Mouse (Mus musculus): ENCODE results near the gene Gltpd2. TPM values are rescaled to one million over a fixed set of nuclear protein-coding genes. Genes with fewer than 3 reads are reported as not detected.
A peak's percentile ranks its signal among the peaks of the same experiment; 100 is the strongest.

Gltpd2 gene
- total and polyA plus RNA-seq, 2 experiments from 2014 or later = 0.25 TPM; not detected in 1

- Histone ChIP-seq H3K27ac (ENCODE audit: low read depth, low read length) (no peak overlapping the region), H3K4me3 (ENCODE audit: low read depth, low read length) (no peak overlapping the region), H3K9ac (no peak overlapping the region), H3K9me3 (ENCODE audit: low read length) (no peaks in the 10 kb centered on the region), H3K27me3 (ENCODE audit: insufficient read depth, low read length) (no peaks in the 10 kb centered on the region), H3K4me1 (ENCODE audit: insufficient read depth) (no peaks in the 10 kb centered on the region), H3K36me3 (ENCODE audit: insufficient read depth) (no peaks in the 10 kb centered on the region), H3K4me2 (ENCODE audit: low read depth) (no peak overlapping the region)
- WGBS = 92% methylated on average over 3 of the region's 3 CpGs
- no peak for ATAC-seq
- DNase-seq = no peak
- no peak for TF ChIP-seq CTCF (IDR thresholded peaks at IDR 0.05; ENCODE audit: low read depth)
These were observed 29.9 kb upstream of the Gltpd2 start for GRCm38 (mm10) chr11:70489138-70489537.

GRCm38 (mm10) chr11:70489684-70490083 is 29.3 kb upstream of the Gltpd2 start:
- DNase-seq = no peak
- WGBS = 87% methylated on average over 6 of the region's 6 CpGs
- H3K36me3 ChIP-seq (ENCODE audit: insufficient read depth) = no peaks in the 10 kb centered on the region

GRCm38 (mm10) chr11:70499566-70500475 is 19.2 kb upstream of the Gltpd2 start:
- H3K4me2 ChIP-seq (ENCODE audit: low read depth) = no peak overlapping the region
- no peaks in the 10 kb centered on the region for H3K4me1 ChIP-seq (ENCODE audit: insufficient read depth)
- H3K27me3 ChIP-seq (ENCODE audit: insufficient read depth, low read length) = no peaks in the 10 kb centered on the region; the same call in 1 of the 2 replicates
- ATAC-seq (no peak), DNase-seq (no peak)
- H3K36me3 ChIP-seq (ENCODE audit: insufficient read depth) = no peaks in the 10 kb centered on the region
- H3K9me3 ChIP-seq (ENCODE audit: low read length) = no peaks in the 10 kb centered on the region
- H3K9ac ChIP-seq = no peak overlapping the region
- peak; percentile 23; the same call in 1 of the 2 replicates for TF ChIP-seq CTCF (IDR thresholded peaks at IDR 0.05; ENCODE audit: low read depth)
- 66% methylated on average over 14 of the region's 14 CpGs for WGBS
- H3K4me3 ChIP-seq (ENCODE audit: low read depth, low read length) = no peak overlapping the region
- no peak overlapping the region for H3K27ac ChIP-seq (ENCODE audit: low read depth, low read length)

More at GRCm38 (mm10) chr11:70489684-70490083, 29.3 kb upstream of the Gltpd2 start:
- no peak overlapping the region for H3K27ac ChIP-seq (ENCODE audit: low read depth, low read length)
- no peak overlapping the region for H3K4me2 ChIP-seq (ENCODE audit: low read depth)
- H3K9ac ChIP-seq = no peak overlapping the region
- no peaks in the 10 kb centered on the region for H3K9me3 ChIP-seq (ENCODE audit: low read length)
- no peak for TF ChIP-seq CTCF (IDR thresholded peaks at IDR 0.05; ENCODE audit: low read depth)
- no peak for ATAC-seq
- H3K4me1 ChIP-seq (ENCODE audit: insufficient read depth) = no peaks in the 10 kb centered on the region
- H3K27me3 ChIP-seq (ENCODE audit: insufficient read depth, low read length) = no peaks in the 10 kb centered on the region
- no peak overlapping the region for H3K4me3 ChIP-seq (ENCODE audit: low read depth, low read length)

GRCm38 (mm10) chr11:70500476-70500812 is 18.6 kb upstream of the Gltpd2 start:
- 94% methylated on average over 1 of the region's 1 CpGs for WGBS

GRCm38 (mm10) chr11:70502018-70502417 is 17.0 kb upstream of the Gltpd2 start:
- H3K4me2 ChIP-seq (ENCODE audit: low read depth) = no peak overlapping the region
- 72% methylated on average over 3 of the region's 3 CpGs for WGBS
- no peak overlapping the region for H3K9ac ChIP-seq
- H3K4me3 ChIP-seq (ENCODE audit: low read depth, low read length) = no peak overlapping the region
- DNase-seq (no peak), ATAC-seq (no peak)
- no peak for TF ChIP-seq CTCF (IDR thresholded peaks at IDR 0.05; ENCODE audit: low read depth)
- no peaks in the 10 kb centered on the region for H3K4me1 ChIP-seq (ENCODE audit: insufficient read depth)
- no peaks in the 10 kb centered on the region for H3K36me3 ChIP-seq (ENCODE audit: insufficient read depth)
- no peak overlapping the region for H3K27ac ChIP-seq (ENCODE audit: low read depth, low read length)
- H3K27me3 ChIP-seq (ENCODE audit: insufficient read depth, low read length) = no peaks in the 10 kb centered on the region
- H3K9me3 ChIP-seq (ENCODE audit: low read length) = no peaks in the 10 kb centered on the region

More at GRCm38 (mm10) chr11:70500476-70500812, 18.6 kb upstream of the Gltpd2 start:
- H3K27ac ChIP-seq (ENCODE audit: low read depth, low read length) = no peak overlapping the region
- H3K4me2 ChIP-seq (ENCODE audit: low read depth) = no peak overlapping the region
- no peak for TF ChIP-seq CTCF (IDR thresholded peaks at IDR 0.05; ENCODE audit: low read depth)
- DNase-seq = no peak
- H3K36me3 ChIP-seq (ENCODE audit: insufficient read depth) = no peaks in the 10 kb centered on the region
- H3K4me1 ChIP-seq (ENCODE audit: insufficient read depth) = no peaks in the 10 kb centered on the region
- no peaks in the 10 kb centered on the region; the same call in 1 of the 2 replicates for H3K27me3 ChIP-seq (ENCODE audit: insufficient read depth, low read length)
- H3K4me3 ChIP-seq (ENCODE audit: low read depth, low read length) = no peak overlapping the region
- ATAC-seq = no peak
- no peaks in the 10 kb centered on the region for H3K9me3 ChIP-seq (ENCODE audit: low read length)
- H3K9ac ChIP-seq = no peak overlapping the region

GRCm38 (mm10) chr11:70504970-70505369 is 14.0 kb upstream of the Gltpd2 start, which contains the start of gene Tm4sf5:
Tm4sf5 (plus strand) TSS chr11:70505244.
- DNase-seq (no peak), ATAC-seq (no peak)
- no peak for TF ChIP-seq CTCF (IDR thresholded peaks at IDR 0.05; ENCODE audit: low read depth)
- H3K27ac ChIP-seq (ENCODE audit: low read depth, low read length) = no peak within 1 kb of the TSS
- H3K36me3 ChIP-seq (ENCODE audit: insufficient read depth) = no peaks in the 10 kb centered on the region
- H3K27me3 ChIP-seq (ENCODE audit: insufficient read depth, low read length) = no peaks in the 10 kb centered on the region
- H3K4me2 ChIP-seq (ENCODE audit: low read depth) = no peak within 1 kb of the TSS
- H3K4me1 ChIP-seq (ENCODE audit: insufficient read depth) = no peaks in the 10 kb centered on the region
- H3K4me3 ChIP-seq (ENCODE audit: low read depth, low read length) = no peak within 1 kb of the TSS
- WGBS = 83% methylated on average over 9 of the region's 9 CpGs
- no peak within 1 kb of the TSS for H3K9ac ChIP-seq
- no peaks in the 10 kb centered on the region for H3K9me3 ChIP-seq (ENCODE audit: low read length)

- no peak overlapping the region for H3K4me2 ChIP-seq (ENCODE audit: low read depth)
- TF ChIP-seq CTCF (IDR thresholded peaks at IDR 0.05; ENCODE audit: low read depth) = peak; percentile 66
- ATAC-seq = no peak
- no peaks in the 10 kb centered on the region for H3K36me3 ChIP-seq (ENCODE audit: insufficient read depth)
- H3K27me3 ChIP-seq (ENCODE audit: insufficient read depth, low read length) = no peaks in the 10 kb centered on the region
- WGBS = 26% methylated on average over 4 of the region's 4 CpGs
- H3K9me3 ChIP-seq (ENCODE audit: low read length) = no peaks in the 10 kb centered on the region
- H3K27ac ChIP-seq (ENCODE audit: low read depth, low read length) = no peak overlapping the region
- peak; percentile 57 for DNase-seq
- H3K9ac ChIP-seq = no peak overlapping the region
- H3K4me3 ChIP-seq (ENCODE audit: low read depth, low read length) = no peak overlapping the region
- H3K4me1 ChIP-seq (ENCODE audit: insufficient read depth) = no peaks in the 10 kb centered on the region
These were observed 12.6 kb upstream of the Gltpd2 start for GRCm38 (mm10) chr11:70506385-70506784.

Data from forebrain, postnatal 0 days (tissue).